ENCODE assay signal across 20 mouse cellular contexts in the genomic region with DNA sequence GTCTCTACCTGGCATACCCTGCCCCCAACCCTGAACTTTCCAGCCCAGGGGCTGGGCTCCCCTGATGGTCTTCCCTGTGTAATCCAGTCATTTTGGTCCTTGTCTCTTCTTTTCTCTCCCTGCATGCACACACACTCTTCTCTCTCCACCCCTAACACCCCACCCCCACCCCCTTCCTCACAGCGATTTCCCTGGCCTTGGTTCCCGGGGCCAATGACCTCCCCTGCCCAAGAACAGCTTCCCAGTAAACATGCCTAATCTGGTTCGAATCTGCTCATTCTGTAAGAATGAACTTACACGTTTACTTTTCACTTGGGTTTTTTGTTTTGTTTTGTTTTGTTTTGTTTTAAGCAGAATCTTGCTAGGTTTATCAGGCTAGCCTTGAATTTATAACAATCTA. TPM values are rescaled to one million over a fixed set of nuclear protein-coding genes. Genes with fewer than 3 reads are reported as not detected.
"Had no signal": no experiment of that assay in that cellular context is flagged by ENCODE, and none has a peak within 500 bp of the region (broad histone marks: within the 10 kb centered on the region; RNA-seq: fewer than 3 reads in every experiment).

No protein-coding gene starts in this region.

- H3K4me1 ChIP-seq: lung, embryonic 15.5 days; neural tube, embryonic 13.5 days had no signal

- H3K27ac ChIP-seq: limb, embryonic 12.5 days; limb, embryonic 15.5 days; lung, embryonic 15.5 days; midbrain, embryonic 12.5 days; neural tube, embryonic 13.5 days had no signal

- H3K4me3 ChIP-seq: limb, embryonic 12.5 days; limb, embryonic 15.5 days; lung, embryonic 15.5 days; midbrain, embryonic 12.5 days; myocyte; neural tube, embryonic 13.5 days had no signal

- DNase-seq: kidney, adult 18-20 months; kidney, adult 9 months; kidney, postnatal 14 days; kidney, postnatal 4 days; left cerebral cortex, postnatal 4 days; lung, adult 18-20 months; lung, postnatal 10 days; lung, postnatal 4 days; thymus, adult 18-20 months; thymus, postnatal 14 days; thymus, postnatal 4 days had no signal

- ATAC-seq: intestine, embryonic 16.5 days; midbrain, embryonic 16.5 days had no signal

- H3K4me2 ChIP-seq: limb, embryonic 12.5 days; limb, embryonic 15.5 days; lung, embryonic 15.5 days; midbrain, embryonic 12.5 days; neural tube, embryonic 13.5 days had no signal

- H3K9ac ChIP-seq: limb, embryonic 12.5 days; limb, embryonic 15.5 days; lung, embryonic 15.5 days; midbrain, embryonic 12.5 days; neural tube, embryonic 13.5 days had no signal

- H3K36me3 ChIP-seq: limb, embryonic 12.5 days; limb, embryonic 15.5 days; lung, embryonic 15.5 days; midbrain, embryonic 12.5 days; neural tube, embryonic 13.5 days had no signal

- H3K9me3 ChIP-seq: limb, embryonic 12.5 days; limb, embryonic 15.5 days; lung, embryonic 15.5 days; midbrain, embryonic 12.5 days; neural tube, embryonic 13.5 days had no signal

- H3K27me3 ChIP-seq: lung, embryonic 15.5 days had no signal

RNA-seq across cellular contexts. Expression of a gene that starts 8.0 kb away (rescaled TPM):
- polyA plus RNA-seq: limb, embryonic 12.5 days; midbrain, embryonic 12.5 days; neural tube, embryonic 13.5 days; small intestine, adult 2 months had no signal
